Mouse (Mus musculus): ENCODE measurements at regions not wholly inside any gene's neighbourhood (a gene's known extent, or its start where the extent isn't known, plus 50 kb on each side); places are given as distances from the start of the nearest gene placed in this dataset.

DNA sequence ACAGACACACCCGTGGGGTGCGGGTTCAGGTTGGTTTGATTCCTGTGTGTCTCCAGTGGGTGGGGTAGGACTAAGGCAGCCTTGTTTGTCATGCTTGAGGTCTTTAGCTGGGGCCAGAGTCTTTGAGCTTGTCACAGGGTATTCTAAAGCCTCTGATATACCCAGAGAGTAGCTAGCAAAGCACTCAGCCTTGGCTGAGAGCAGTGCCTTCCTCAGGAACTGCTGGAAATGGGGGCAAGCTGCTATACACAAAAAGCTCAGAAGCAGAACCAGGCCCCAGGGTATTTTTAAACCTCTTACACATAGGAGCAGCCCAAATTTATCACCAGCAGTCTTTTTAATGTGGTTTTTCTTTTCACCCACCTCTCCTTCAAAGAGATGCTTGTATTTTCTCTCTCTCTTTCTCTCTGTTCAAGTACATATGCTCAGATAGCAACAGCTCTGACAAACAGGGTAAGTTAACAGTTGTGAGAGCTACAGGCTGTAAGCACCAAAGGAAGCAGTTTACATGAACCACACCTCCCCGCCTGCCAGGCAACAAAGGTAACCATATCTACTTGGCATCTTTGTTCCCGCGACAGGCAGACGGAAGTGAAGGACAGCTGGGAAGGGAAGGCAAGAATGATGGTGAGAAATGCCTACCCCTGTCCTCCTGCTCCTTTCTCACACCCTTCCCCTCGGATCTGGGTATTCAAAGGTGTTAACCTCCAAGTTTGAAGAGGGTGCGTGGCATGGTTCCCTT is 74.6 kb upstream of the Rasgrp1 start:
- Histone ChIP-seq H3K4me1 (ENCODE audit: control insufficient read depth, insufficient read depth, low read length) (no peaks in the 10 kb centered on the region), H3K4me3 (ENCODE audit: insufficient read depth, low read depth, low read length) (no peak overlapping the region), H3K27me3 (ENCODE audit: control insufficient read depth, insufficient read depth, low read length) (no peaks in the 10 kb centered on the region), H3K36me3 (ENCODE audit: control insufficient read depth, insufficient read depth, low read length) (no peaks in the 10 kb centered on the region), H3K27ac (replicated peaks; ENCODE audit: insufficient read depth, low read depth, low read length) (no peak overlapping the region), H3K79me2 (ENCODE audit: control insufficient read depth, insufficient read depth, low read length) (no peaks in the 10 kb centered on the region), H3K9ac (ENCODE audit: low read depth, low read length) (no peak overlapping the region)
- 71% methylated on average over 8 of the region's 8 CpGs for WGBS
- DNase-seq (ENCODE audit: extremely low read depth, low read depth, low spot score), result no peak
- TF ChIP-seq CTCF (IDR thresholded peaks at IDR 0.05; ENCODE audit: low read depth, low read length) (no peak), POLR2A (IDR thresholded peaks at IDR 0.05; ENCODE audit: extremely low read depth, insufficient read depth, low read length) (no peak)

DNA sequence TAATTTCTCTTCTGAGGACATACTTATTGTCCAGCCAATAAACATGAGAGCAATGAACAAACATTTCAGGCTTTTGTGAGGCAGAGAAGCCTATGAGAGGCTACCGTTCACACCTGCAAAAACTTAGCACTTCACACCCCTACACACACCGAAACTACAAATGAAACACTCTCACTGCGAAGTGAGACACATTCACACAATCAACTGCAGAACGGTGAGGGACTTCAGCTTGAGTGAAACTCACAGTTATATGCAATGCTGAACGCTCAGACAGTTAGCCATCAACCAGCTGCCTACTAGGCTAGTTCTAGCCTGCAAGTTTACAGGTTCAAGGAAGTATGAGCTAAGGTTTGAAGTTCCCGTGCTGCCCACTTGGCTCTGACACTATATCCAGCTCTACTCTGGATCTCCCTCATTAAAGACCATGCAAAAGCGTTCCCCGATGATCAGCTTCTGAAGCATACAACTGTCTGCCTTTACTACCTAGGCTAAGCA is 75.4 kb upstream of the Rasgrp1 start:
- Histone ChIP-seq H3K79me2 (ENCODE audit: control insufficient read depth, insufficient read depth, low read length) (no peaks in the 10 kb centered on the region), H3K4me3 (ENCODE audit: insufficient read depth, low read depth, low read length) (no peak overlapping the region), H3K9ac (ENCODE audit: low read depth, low read length) (no peak overlapping the region), H3K27me3 (ENCODE audit: control insufficient read depth, insufficient read depth, low read length) (no peaks in the 10 kb centered on the region), H3K4me1 (ENCODE audit: control insufficient read depth, insufficient read depth, low read length) (no peaks in the 10 kb centered on the region), H3K36me3 (ENCODE audit: control insufficient read depth, insufficient read depth, low read length) (no peaks in the 10 kb centered on the region), H3K27ac (replicated peaks; ENCODE audit: insufficient read depth, low read depth, low read length) (no peak overlapping the region)
- TF ChIP-seq CTCF (IDR thresholded peaks at IDR 0.05; ENCODE audit: low read depth, low read length) (no peak), POLR2A (IDR thresholded peaks at IDR 0.05; ENCODE audit: extremely low read depth, insufficient read depth, low read length) (no peak)
- DNase-seq (ENCODE audit: extremely low read depth, low read depth, low spot score), result no peak
- 84% methylated on average over 8 of the region's 8 CpGs for WGBS

DNA sequence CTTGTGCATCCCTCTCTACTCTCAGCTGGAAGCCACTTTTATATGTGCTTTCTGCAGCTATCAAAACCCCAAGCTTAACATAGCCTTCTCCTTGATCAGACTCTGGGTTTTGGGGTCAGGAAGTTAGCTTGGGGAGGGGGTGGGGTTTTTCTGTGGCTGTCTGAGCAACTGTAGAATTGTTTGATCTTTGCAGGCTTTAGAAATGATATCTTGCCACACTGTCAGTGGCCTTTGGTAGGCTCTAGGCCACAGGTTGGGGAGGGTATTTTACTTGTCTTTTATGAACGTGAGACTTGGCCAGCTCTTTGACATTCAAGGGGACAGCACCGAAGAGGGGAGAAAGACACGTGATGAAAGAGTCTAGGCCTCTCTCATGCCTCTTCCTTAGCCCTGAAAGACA is 75.9 kb upstream of the Rasgrp1 start:
- no peaks in the 10 kb centered on the region for H3K36me3 ChIP-seq (ENCODE audit: control insufficient read depth, insufficient read depth, low read length)
- no peak overlapping the region for H3K9ac ChIP-seq (ENCODE audit: low read depth, low read length)
- no peak overlapping the region for H3K27ac ChIP-seq (replicated peaks; ENCODE audit: insufficient read depth, low read depth, low read length)
- TF ChIP-seq POLR2A (IDR thresholded peaks at IDR 0.05; ENCODE audit: extremely low read depth, insufficient read depth, low read length) (no peak), CTCF (IDR thresholded peaks at IDR 0.05; ENCODE audit: low read depth, low read length) (no peak)
- no peaks in the 10 kb centered on the region for H3K79me2 ChIP-seq (ENCODE audit: control insufficient read depth, insufficient read depth, low read length)
- 77% methylated on average over 3 of the region's 3 CpGs for WGBS
- H3K27me3 ChIP-seq (ENCODE audit: control insufficient read depth, insufficient read depth, low read length), result no peaks in the 10 kb centered on the region
- DNase-seq (ENCODE audit: extremely low read depth, low read depth, low spot score), result no peak
- H3K4me1 ChIP-seq (ENCODE audit: control insufficient read depth, insufficient read depth, low read length), result no peaks in the 10 kb centered on the region
- no peak overlapping the region for H3K4me3 ChIP-seq (ENCODE audit: insufficient read depth, low read depth, low read length)

DNA sequence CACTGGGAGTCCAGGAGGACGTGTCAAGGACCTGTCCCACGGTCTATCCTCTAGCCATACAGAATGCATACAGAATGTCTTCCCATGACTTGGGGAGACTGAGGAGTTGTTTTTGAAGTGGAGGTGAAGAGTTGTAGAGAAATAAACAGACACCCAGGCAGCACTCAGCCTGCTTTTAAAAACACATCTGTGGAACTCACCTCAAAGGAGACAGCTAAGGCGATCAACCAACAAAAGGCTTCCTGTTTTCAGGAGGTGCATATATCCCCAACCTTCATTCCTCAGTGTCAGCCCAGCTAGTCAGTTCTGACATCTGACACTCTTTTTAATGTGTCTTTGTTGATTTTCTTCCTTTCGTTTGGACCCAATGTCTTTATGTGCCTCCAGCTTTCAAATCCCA is 78.6 kb upstream of the Rasgrp1 start:
- H3K36me3 ChIP-seq (ENCODE audit: control insufficient read depth, insufficient read depth, low read length), result no peaks in the 10 kb centered on the region
- H3K4me1 ChIP-seq (ENCODE audit: control insufficient read depth, insufficient read depth, low read length), result no peaks in the 10 kb centered on the region
- H3K9ac ChIP-seq (ENCODE audit: low read depth, low read length), result no peak overlapping the region
- H3K27ac ChIP-seq (replicated peaks; ENCODE audit: insufficient read depth, low read depth, low read length), result no peak overlapping the region
- no peaks in the 10 kb centered on the region for H3K27me3 ChIP-seq (ENCODE audit: control insufficient read depth, insufficient read depth, low read length)
- TF ChIP-seq POLR2A (IDR thresholded peaks at IDR 0.05; ENCODE audit: extremely low read depth, insufficient read depth, low read length), result no peak
- H3K4me3 ChIP-seq (ENCODE audit: insufficient read depth, low read depth, low read length), result no peak overlapping the region
- no peak for DNase-seq (ENCODE audit: extremely low read depth, low read depth, low spot score)
- H3K79me2 ChIP-seq (ENCODE audit: control insufficient read depth, insufficient read depth, low read length), result no peaks in the 10 kb centered on the region
- 77% methylated on average over 4 of the region's 4 CpGs for WGBS

DNA sequence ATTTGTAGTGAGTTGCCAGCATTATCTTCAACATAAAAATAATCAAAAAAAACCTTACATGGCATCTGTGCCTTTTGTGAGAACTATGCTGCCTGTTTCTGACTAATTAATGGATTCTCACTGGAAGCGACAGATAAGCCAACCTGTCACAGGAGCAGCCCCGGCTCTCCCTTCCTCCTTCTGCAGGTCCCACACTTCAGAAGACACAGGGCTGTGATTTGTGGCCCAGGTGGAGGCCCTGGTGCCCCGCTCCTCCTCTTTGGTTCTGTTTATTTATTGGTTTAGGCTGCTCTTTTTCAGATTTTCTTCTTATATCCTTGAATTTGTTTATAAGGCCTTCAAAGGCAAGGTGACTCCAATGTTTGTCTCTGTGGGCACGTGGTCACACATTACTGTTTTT is 80.0 kb upstream of the Rasgrp1 start:
- no peaks in the 10 kb centered on the region for H3K79me2 ChIP-seq (ENCODE audit: control insufficient read depth, insufficient read depth, low read length)
- no peaks in the 10 kb centered on the region for H3K36me3 ChIP-seq (ENCODE audit: control insufficient read depth, insufficient read depth, low read length)
- H3K27me3 ChIP-seq (ENCODE audit: control insufficient read depth, insufficient read depth, low read length), result no peaks in the 10 kb centered on the region
- DNase-seq (ENCODE audit: extremely low read depth, low read depth, low spot score), result no peak
- no peak overlapping the region for H3K27ac ChIP-seq (replicated peaks; ENCODE audit: insufficient read depth, low read depth, low read length)
- TF ChIP-seq POLR2A (IDR thresholded peaks at IDR 0.05; ENCODE audit: extremely low read depth, insufficient read depth, low read length), result no peak
- TF ChIP-seq CTCF (IDR thresholded peaks at IDR 0.05; ENCODE audit: low read depth, low read length), result no peak
- no peak overlapping the region for H3K9ac ChIP-seq (ENCODE audit: low read depth, low read length)
- H3K4me1 ChIP-seq (ENCODE audit: control insufficient read depth, insufficient read depth, low read length), result no peaks in the 10 kb centered on the region
- H3K4me3 ChIP-seq (ENCODE audit: insufficient read depth, low read depth, low read length), result no peak overlapping the region
- WGBS, result 72% methylated on average over 4 of the region's 4 CpGs

DNA sequence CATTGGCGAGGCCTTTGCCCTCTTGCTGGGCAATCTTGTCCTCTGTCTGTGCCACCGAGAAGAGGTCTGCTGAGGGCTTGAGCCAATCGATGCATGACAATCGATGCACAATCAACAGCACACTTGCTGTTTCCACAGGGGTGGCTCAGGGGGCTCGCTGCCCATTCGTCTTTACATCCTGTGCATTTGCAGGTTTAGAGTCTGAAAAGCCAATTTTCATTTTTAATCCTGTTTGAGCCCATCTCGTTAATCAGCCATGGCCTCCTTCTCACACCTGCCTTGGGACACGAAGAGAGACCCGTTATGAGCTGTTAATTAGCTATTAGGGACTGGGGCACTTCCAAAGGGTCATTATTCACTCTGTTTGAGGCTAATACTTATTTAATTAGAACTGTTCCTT is 86.4 kb upstream of the Rasgrp1 start:
- no peak for DNase-seq (ENCODE audit: extremely low read depth, low read depth, low spot score)
- WGBS, result 61% methylated on average over 9 of the region's 9 CpGs
- no peaks in the 10 kb centered on the region for H3K36me3 ChIP-seq (ENCODE audit: control insufficient read depth, insufficient read depth, low read length)

More for the DNA sequence above, 86.4 kb upstream of the Rasgrp1 start:
- H3K4me3 ChIP-seq (ENCODE audit: insufficient read depth, low read depth, low read length), result no peak overlapping the region
- no peaks in the 10 kb centered on the region for H3K79me2 ChIP-seq (ENCODE audit: control insufficient read depth, insufficient read depth, low read length)
- H3K27me3 ChIP-seq (ENCODE audit: control insufficient read depth, insufficient read depth, low read length), result no peaks in the 10 kb centered on the region
- H3K4me1 ChIP-seq (ENCODE audit: control insufficient read depth, insufficient read depth, low read length), result no peaks in the 10 kb centered on the region
- TF ChIP-seq CTCF (IDR thresholded peaks at IDR 0.05; ENCODE audit: low read depth, low read length) (no peak), POLR2A (IDR thresholded peaks at IDR 0.05; ENCODE audit: extremely low read depth, insufficient read depth, low read length) (no peak)
- H3K9ac ChIP-seq (ENCODE audit: low read depth, low read length), result no peak overlapping the region
- H3K27ac ChIP-seq (replicated peaks; ENCODE audit: insufficient read depth, low read depth, low read length), result no peak overlapping the region

Data from liver, adult 2 months (tissue).